In the genomic region with DNA sequence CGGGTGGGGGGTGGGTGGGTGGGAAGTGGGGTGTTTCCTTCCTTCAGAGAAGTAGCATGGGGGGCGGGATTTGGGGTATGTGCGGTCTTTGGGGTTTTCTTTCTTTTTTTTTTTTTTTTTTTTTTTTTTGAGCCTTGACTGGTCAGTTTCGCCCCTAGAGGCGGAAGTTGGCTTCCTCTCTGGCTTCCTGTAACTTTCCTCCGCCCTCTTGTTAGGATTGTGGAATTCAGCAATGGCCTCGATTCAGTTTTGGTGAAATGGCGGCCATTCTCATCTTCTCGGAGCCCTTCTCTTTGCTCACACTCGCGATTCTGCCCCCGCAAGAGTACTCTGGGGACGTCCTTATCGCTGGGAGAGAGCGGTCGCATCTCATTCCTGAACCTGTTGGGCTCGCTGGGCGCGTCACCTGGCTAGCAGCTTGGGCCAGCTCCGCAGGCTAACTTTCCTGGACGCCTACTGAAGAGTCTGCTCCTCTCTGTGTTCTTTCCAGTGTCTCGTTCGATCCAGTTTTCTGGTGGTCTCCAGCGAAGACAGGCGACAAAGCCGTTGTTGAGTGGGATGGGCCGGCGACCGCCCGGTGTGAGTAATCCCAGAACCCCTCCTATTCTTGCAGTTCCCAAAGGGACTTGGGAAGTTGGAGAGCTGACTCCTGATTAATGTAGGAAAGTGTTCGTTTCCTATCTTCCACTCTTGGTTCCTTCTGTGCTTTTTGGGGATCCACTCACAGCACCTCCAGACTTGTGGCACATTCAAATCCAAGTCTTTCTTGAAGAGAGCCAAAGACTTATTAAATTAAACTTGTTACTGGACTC, we compare ENCODE assay signal across 1 mouse cellular context.
TF ChIP-seq lines count a peak whose summit lies in the region.

No protein-coding gene starts in this region.

TF ChIP-seq in C2C12, 6 proteins besides CTCF, POLR2A, EP300 and RAD21:
- no peak for TF ChIP-seq MAX (IDR thresholded peaks at IDR 0.05)
- no peak for TF ChIP-seq CEBPB (IDR thresholded peaks at IDR 0.05; ENCODE audit: low read depth)
- no peak for TF ChIP-seq USF1 (IDR thresholded peaks at IDR 0.05; ENCODE audit: low read depth)
- no peak for TF ChIP-seq FOSL1 (IDR thresholded peaks at IDR 0.05; ENCODE audit: insufficient read depth, low read length, poor library complexity, severe bottlenecking)
- TF ChIP-seq MYOD1 (IDR thresholded peaks at IDR 0.05; ENCODE audit: control insufficient read depth, insufficient read length, low read depth) = no peak
- TF ChIP-seq MYOG (IDR thresholded peaks at IDR 0.05; ENCODE audit: control insufficient read depth, extremely low read depth, insufficient read length) = no peak
